Mouse (Mus musculus): ENCODE results near the gene Adipoq. TPM values are rescaled to one million over a fixed set of nuclear protein-coding genes. Genes with fewer than 3 reads are reported as not detected.

Gene Adipoq
- polyA plus RNA-seq, 1 experiment: not detected

- TF ChIP-seq POLR2A (IDR thresholded peaks at IDR 0.05; ENCODE audit: borderline replicate concordance, low read depth, low read length) (no peak), CTCF (IDR thresholded peaks at IDR 0.05; ENCODE audit: low read depth, low read length) (no peak)
- peaks cover 10% of the 10 kb centered on the region for H3K4me1 ChIP-seq (ENCODE audit: control insufficient read depth, insufficient read depth, low read length)
- no peak overlapping the region for H3K4me3 ChIP-seq (ENCODE audit: insufficient read depth, low read length)
- H3K27ac ChIP-seq (ENCODE audit: insufficient read depth, low read depth, low read length): no peak overlapping the region
Measured at GRCm38 (mm10) chr16:23191560-23192242, 45.4 kb downstream of the Adipoq start.

DNA sequence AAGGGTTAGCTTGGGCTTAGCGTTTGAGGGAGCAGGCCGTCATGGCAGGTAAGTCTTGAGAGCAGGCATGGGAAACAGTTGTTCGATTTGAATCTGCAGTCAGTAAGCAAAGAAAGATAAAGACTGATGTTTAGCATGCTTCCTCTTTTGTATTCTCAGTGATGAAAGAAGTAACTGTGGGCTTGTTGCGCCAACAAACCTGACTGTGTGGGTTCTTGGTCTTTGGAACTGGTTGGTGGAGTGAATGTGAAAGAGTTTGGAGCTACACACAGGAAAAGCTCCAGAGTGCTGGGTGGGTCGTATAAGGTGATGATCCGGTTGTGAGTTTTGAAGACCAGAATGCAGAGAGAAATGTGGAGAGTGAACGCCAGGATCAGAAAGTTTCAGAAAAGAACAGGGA, 49.3 kb downstream of the Adipoq start:
- no peak overlapping the region for H3K27ac ChIP-seq (ENCODE audit: insufficient read depth, low read depth, low read length)
- peaks cover 7% of the 10 kb centered on the region for H3K4me1 ChIP-seq (ENCODE audit: control insufficient read depth, insufficient read depth, low read length)
- TF ChIP-seq CTCF (IDR thresholded peaks at IDR 0.05; ENCODE audit: low read depth, low read length): no peak
- no peak for TF ChIP-seq POLR2A (IDR thresholded peaks at IDR 0.05; ENCODE audit: borderline replicate concordance, low read depth, low read length)
- no peak overlapping the region for H3K4me3 ChIP-seq (ENCODE audit: insufficient read depth, low read length)

DNA sequence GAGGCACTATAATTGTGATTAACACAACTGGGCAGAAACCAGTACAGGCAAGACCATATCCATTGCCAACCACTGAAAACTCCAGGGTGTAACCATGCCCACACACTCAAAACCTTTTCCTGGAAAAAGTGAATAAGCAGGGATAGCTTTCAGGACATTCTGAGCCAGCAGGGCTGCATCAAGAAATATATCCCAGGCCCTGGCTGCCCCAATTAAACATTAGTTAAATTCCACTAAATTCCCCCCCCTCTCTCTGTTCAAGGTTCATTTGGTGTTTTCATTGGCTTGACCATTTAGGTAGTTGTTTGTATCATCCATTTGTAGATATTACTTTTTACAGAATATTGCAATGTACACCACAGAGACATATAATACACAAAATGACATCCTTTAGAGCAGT, 50.0 kb downstream of the Adipoq start:
- Histone ChIP-seq H3K27ac (ENCODE audit: insufficient read depth, low read depth, low read length) (no peak overlapping the region), H3K4me3 (ENCODE audit: insufficient read depth, low read length) (no peak overlapping the region), H3K4me1 (ENCODE audit: control insufficient read depth, insufficient read depth, low read length) (peaks cover 7% of the 10 kb centered on the region)
- TF ChIP-seq CTCF (IDR thresholded peaks at IDR 0.05; ENCODE audit: low read depth, low read length): no peak
- no peak for TF ChIP-seq POLR2A (IDR thresholded peaks at IDR 0.05; ENCODE audit: borderline replicate concordance, low read depth, low read length)

DNA sequence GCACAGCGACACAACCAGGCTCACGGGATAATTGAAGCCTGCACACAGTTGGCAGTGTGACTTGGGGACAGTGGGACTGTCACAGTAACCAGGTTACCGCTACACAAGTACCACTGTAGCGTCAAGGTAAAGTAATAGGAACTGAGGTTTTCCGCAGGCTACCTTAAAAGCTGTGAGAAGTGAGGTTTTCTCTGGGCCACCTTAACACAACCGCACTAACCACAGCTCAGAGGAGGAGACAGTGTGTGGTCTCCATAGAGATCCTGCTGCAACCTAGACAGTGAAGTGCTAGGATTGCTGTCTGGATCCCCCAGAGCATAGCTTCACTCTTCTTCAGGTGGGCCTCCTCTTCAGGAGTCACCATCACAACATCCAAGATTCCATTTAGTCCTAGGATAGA, 50.5 kb downstream of the Adipoq start:
- Histone ChIP-seq H3K27ac (ENCODE audit: insufficient read depth, low read depth, low read length) (no peak overlapping the region), H3K4me3 (ENCODE audit: insufficient read depth, low read length) (no peak overlapping the region), H3K4me1 (ENCODE audit: control insufficient read depth, insufficient read depth, low read length) (peaks cover 7% of the 10 kb centered on the region)
- TF ChIP-seq POLR2A (IDR thresholded peaks at IDR 0.05; ENCODE audit: borderline replicate concordance, low read depth, low read length): no peak
- no peak for TF ChIP-seq CTCF (IDR thresholded peaks at IDR 0.05; ENCODE audit: low read depth, low read length)

GRCm38 (mm10) chr16:23201498-23201897, 55.2 kb downstream of the Adipoq start:
- H3K27ac ChIP-seq (ENCODE audit: insufficient read depth, low read depth, low read length): no peak overlapping the region
- TF ChIP-seq CTCF (IDR thresholded peaks at IDR 0.05; ENCODE audit: low read depth, low read length) (no peak), POLR2A (IDR thresholded peaks at IDR 0.05; ENCODE audit: borderline replicate concordance, low read depth, low read length) (no peak)
- H3K4me3 ChIP-seq (ENCODE audit: insufficient read depth, low read length): no peak overlapping the region
- H3K4me1 ChIP-seq (ENCODE audit: control insufficient read depth, insufficient read depth, low read length): no peaks in the 10 kb centered on the region

Other genes starting within 250 kb of the Adipoq start
- not detected in 2 replicates for gene Fetub, start 228.2 kb upstream of the Adipoq start, polyA plus RNA-seq (2012; ENCODE audit: insufficient read depth, insufficient read length, missing spikeins)
- gene Hrg, start 195.5 kb upstream of the Adipoq start, polyA plus RNA-seq (2012; ENCODE audit: insufficient read depth, insufficient read length, missing spikeins): not detected in 2 replicates
- not detected in 2 replicates for gene Kng2, start 117.1 kb upstream of the Adipoq start, polyA plus RNA-seq (2012; ENCODE audit: insufficient read depth, insufficient read length, missing spikeins)
- not detected in 2 replicates for gene Kng1, start 88.7 kb upstream of the Adipoq start, polyA plus RNA-seq (2012; ENCODE audit: insufficient read depth, insufficient read length, missing spikeins)
- 255 TPM in 2 replicates for gene Eif4a2, start 39.1 kb upstream of the Adipoq start, polyA plus RNA-seq (2012; ENCODE audit: insufficient read depth, insufficient read length, missing spikeins)
- 10.6 and 14.5 TPM in 2 replicates for gene Rfc4, start 18.8 kb upstream of the Adipoq start, polyA plus RNA-seq (2012; ENCODE audit: insufficient read depth, insufficient read length, missing spikeins)
- 66.4 and 77.2 TPM in 2 replicates for gene St6gal1, start 78.2 kb downstream of the Adipoq start, polyA plus RNA-seq (2012; ENCODE audit: insufficient read depth, insufficient read length, missing spikeins)